Mouse (Mus musculus) forebrain, embryonic 13.5 days (tissue): ENCODE results near the gene Myo16. TPM values are rescaled to one million over a fixed set of nuclear protein-coding genes. Genes with fewer than 3 reads are reported as not detected.
A peak's percentile ranks its signal among the peaks of the same experiment; 100 is the strongest.

Experiments used
- ATAC-seq: fragments of 200-750 bp; cut with Nextera tagmentation; 2 replicates; pipeline ENCODE4 v1.8.0; 2017
- H3K27ac ChIP-seq: fragments of 300-500 bp; sonication (generic); 2 replicates; pipeline ENCODE4 v1.5.1; 2015; ENCODE audit warnings: inconsistent platforms, mild to moderate bottlenecking, moderate library complexity
- H3K27me3 ChIP-seq: fragments of 300-500 bp; sonication (generic); 2 replicates; pipeline ENCODE4 v1.6.1; 2015; ENCODE audit warnings: mild to moderate bottlenecking, inconsistent platforms
- H3K36me3 ChIP-seq: fragments of 300-500 bp; sonication (generic); 2 replicates; pipeline ENCODE4 v1.6.1; 2015; ENCODE audit warnings: mild to moderate bottlenecking, inconsistent platforms; ENCODE audit not compliant: poor library complexity, severe bottlenecking
- H3K4me1 ChIP-seq: fragments of 300-500 bp; sonication (generic); 2 replicates; pipeline ENCODE4 v1.6.1; 2015; ENCODE audit warnings: inconsistent platforms
- H3K4me2 ChIP-seq: fragments of 300-500 bp; sonication (generic); 2 replicates; pipeline ENCODE4 v1.6.1; 2015; ENCODE audit warnings: inconsistent platforms, mild to moderate bottlenecking, moderate library complexity
- H3K4me3 ChIP-seq: fragments of 300-500 bp; sonication (generic); 2 replicates; pipeline ENCODE4 v1.5.1; 2015; ENCODE audit warnings: mild to moderate bottlenecking, inconsistent platforms
- H3K9ac ChIP-seq: fragments of 300-500 bp; sonication (generic); 2 replicates; pipeline ENCODE4 v1.6.1; 2015; ENCODE audit warnings: mild to moderate bottlenecking, inconsistent platforms
- H3K9me3 ChIP-seq: fragments of 300-500 bp; sonication (generic); replicated peaks from 2 replicates; pipeline ENCODE4 v1.6.1; 2016; ENCODE audit warnings: inconsistent platforms
- WGBS: fragments of 180-500 bp; shearing (Covaris S2); methylation state at CpG from one replicate; pipeline ENCODE4 v1.1.7; 2015; 5-methylcytosine and 5-hydroxymethylcytosine counted together
- polyA plus RNA-seq: library from polyadenylated mRNA; unstranded; fragments of >200 nt; fragmentation: Nextera tagmentation; extraction: Ambion mirVana; gene quantifications from 2 replicates; pipeline ENCODE4 v1.2.1, GENCODE M21; 2015

Myo16 gene
- polyA plus RNA-seq, 1 experiment from 2014 or later, result 2.0 TPM

GRCm38 (mm10) chr8:10312316-10312715 lies 158.6 kb downstream of the Myo16 start:
- H3K27me3 ChIP-seq, result no peaks in the 10 kb centered on the region
- ATAC-seq, result no peak
- H3K4me3 ChIP-seq, result no peak overlapping the region
- H3K9me3 ChIP-seq, result no peaks in the 10 kb centered on the region
- no peaks in the 10 kb centered on the region for H3K36me3 ChIP-seq
- H3K27ac ChIP-seq, result no peak overlapping the region
- H3K4me2 ChIP-seq, result no peak overlapping the region
- no peaks in the 10 kb centered on the region for H3K4me1 ChIP-seq
- WGBS, result 81% methylated on average over 10 of the region's 10 CpGs
- no peak overlapping the region for H3K9ac ChIP-seq

GRCm38 (mm10) chr8:10316201-10316600 lies 162.5 kb downstream of the Myo16 start:
- Histone ChIP-seq H3K36me3 (no peaks in the 10 kb centered on the region), H3K4me2 (no peak overlapping the region), H3K9ac (no peak overlapping the region), H3K4me3 (no peak overlapping the region), H3K27me3 (no peaks in the 10 kb centered on the region), H3K4me1 (no peaks in the 10 kb centered on the region), H3K27ac (no peak overlapping the region), H3K9me3 (no peaks in the 10 kb centered on the region)
- peak; percentile 68; the same call in 1 of the 2 replicates for ATAC-seq
- 48% methylated on average over 5 of the region's 5 CpGs for WGBS

- H3K4me1 ChIP-seq, result no peaks in the 10 kb centered on the region
- no peaks in the 10 kb centered on the region for H3K9me3 ChIP-seq
- no peaks in the 10 kb centered on the region for H3K36me3 ChIP-seq
- H3K4me3 ChIP-seq, result no peak overlapping the region
- no peak overlapping the region for H3K9ac ChIP-seq
- no peak overlapping the region for H3K4me2 ChIP-seq
- no peaks in the 10 kb centered on the region for H3K27me3 ChIP-seq
- peak; percentile 24; the same call in 1 of the 2 replicates for ATAC-seq
- WGBS, result 76% methylated on average over 7 of the region's 7 CpGs
- no peak overlapping the region for H3K27ac ChIP-seq
Measured at GRCm38 (mm10) chr8:10318103-10318502, 164.4 kb downstream of the Myo16 start.

GRCm38 (mm10) chr8:10350451-10350850 lies 196.7 kb downstream of the Myo16 start:
- H3K36me3 ChIP-seq, result no peaks in the 10 kb centered on the region

GRCm38 (mm10) chr8:10358711-10359110 lies 205.0 kb downstream of the Myo16 start:
- H3K9me3 ChIP-seq, result no peaks in the 10 kb centered on the region; the same call in 1 of the 2 replicates
- H3K36me3 ChIP-seq, result no peaks in the 10 kb centered on the region; the same call in 1 of the 2 replicates
- H3K4me2 ChIP-seq, result no peak overlapping the region
- H3K27ac ChIP-seq, result no peak overlapping the region
- H3K4me1 ChIP-seq, result peaks cover 12% of the 10 kb centered on the region
- H3K27me3 ChIP-seq, result no peaks in the 10 kb centered on the region
- ATAC-seq, result no peak
- 82% methylated on average over 4 of the region's 4 CpGs for WGBS
- no peak overlapping the region for H3K4me3 ChIP-seq
- H3K9ac ChIP-seq, result no peak overlapping the region

More at GRCm38 (mm10) chr8:10350451-10350850, 196.7 kb downstream of the Myo16 start:
- ATAC-seq, result no peak
- H3K9ac ChIP-seq, result no peak overlapping the region
- H3K9me3 ChIP-seq, result no peaks in the 10 kb centered on the region
- 91% methylated on average over 1 of the region's 1 CpGs for WGBS
- H3K27ac ChIP-seq, result no peak overlapping the region
- H3K27me3 ChIP-seq, result 0 out of 2 replicates have a peak, but pooled peaks cover 2% of the 10 kb centered on the region
- H3K4me2 ChIP-seq, result no peak overlapping the region
- no peak overlapping the region for H3K4me3 ChIP-seq
- H3K4me1 ChIP-seq, result no peaks in the 10 kb centered on the region

- Histone ChIP-seq H3K27me3 (no peaks in the 10 kb centered on the region), H3K4me2 (no peak overlapping the region), H3K9me3 (no peaks in the 10 kb centered on the region), H3K36me3 (no peaks in the 10 kb centered on the region; the same call in 1 of the 2 replicates), H3K9ac (no peak overlapping the region), H3K27ac (no peak overlapping the region), H3K4me3 (no peak overlapping the region), H3K4me1 (peaks cover 12% of the 10 kb centered on the region)
- WGBS, result 91% methylated on average over 2 of the region's 2 CpGs
- no peak for ATAC-seq
Measured at GRCm38 (mm10) chr8:10362949-10363348, 209.2 kb downstream of the Myo16 start.

GRCm38 (mm10) chr8:10363654-10364406 lies 210.1 kb downstream of the Myo16 start:
- Histone ChIP-seq H3K27me3 (no peaks in the 10 kb centered on the region), H3K9ac (no peak overlapping the region), H3K9me3 (no peaks in the 10 kb centered on the region), H3K4me2 (no peak overlapping the region), H3K36me3 (no peaks in the 10 kb centered on the region), H3K27ac (peak overlapping the region; percentile 7; the same call in 1 of the 2 replicates), H3K4me3 (no peak overlapping the region), H3K4me1 (peaks cover 12% of the 10 kb centered on the region)
- WGBS, result 66% methylated on average over 13 of the region's 13 CpGs
- ATAC-seq, result no peak

- ATAC-seq, result no peak
- no peak overlapping the region for H3K4me2 ChIP-seq
- WGBS, result 95% methylated on average over 9 of the region's 9 CpGs
- no peak overlapping the region for H3K4me3 ChIP-seq
- H3K9me3 ChIP-seq, result no peaks in the 10 kb centered on the region
- H3K27ac ChIP-seq, result no peak overlapping the region
- no peak overlapping the region for H3K9ac ChIP-seq
- no peaks in the 10 kb centered on the region for H3K27me3 ChIP-seq
- H3K36me3 ChIP-seq, result no peaks in the 10 kb centered on the region
- H3K4me1 ChIP-seq, result peaks cover 9% of the 10 kb centered on the region
Measured at GRCm38 (mm10) chr8:10366141-10366540, 212.4 kb downstream of the Myo16 start.

GRCm38 (mm10) chr8:10372571-10372970 lies 218.9 kb downstream of the Myo16 start:
- WGBS, result 81% methylated on average over 2 of the region's 2 CpGs
- H3K4me3 ChIP-seq, result no peak overlapping the region
- no peaks in the 10 kb centered on the region for H3K27me3 ChIP-seq
- ATAC-seq, result no peak
- H3K4me1 ChIP-seq, result no peaks in the 10 kb centered on the region
- H3K9ac ChIP-seq, result no peak overlapping the region
- H3K27ac ChIP-seq, result no peak overlapping the region
- H3K9me3 ChIP-seq, result no peaks in the 10 kb centered on the region
- no peaks in the 10 kb centered on the region for H3K36me3 ChIP-seq
- no peak overlapping the region for H3K4me2 ChIP-seq

GRCm38 (mm10) chr8:10387143-10387542 lies 233.4 kb downstream of the Myo16 start:
- H3K27me3 ChIP-seq, result no peaks in the 10 kb centered on the region
- H3K4me1 ChIP-seq, result peaks cover 22% of the 10 kb centered on the region
- no peak overlapping the region for H3K9ac ChIP-seq
- ATAC-seq, result no peak
- no peaks in the 10 kb centered on the region for H3K36me3 ChIP-seq
- no peak overlapping the region for H3K4me2 ChIP-seq
- H3K9me3 ChIP-seq, result no peaks in the 10 kb centered on the region
- no peak overlapping the region for H3K4me3 ChIP-seq
- 82% methylated on average over 1 of the region's 1 CpGs for WGBS
- no peak overlapping the region for H3K27ac ChIP-seq

GRCm38 (mm10) chr8:10391096-10391683 lies 237.5 kb downstream of the Myo16 start:
- Histone ChIP-seq H3K9me3 (no peaks in the 10 kb centered on the region), H3K9ac (no peak overlapping the region), H3K4me1 (peaks cover 44% of the 10 kb centered on the region), H3K4me3 (no peak overlapping the region), H3K36me3 (no peaks in the 10 kb centered on the region), H3K27ac (peak overlapping the region; percentile 59; the same call in 1 of the 2 replicates), H3K4me2 (no peak overlapping the region), H3K27me3 (no peaks in the 10 kb centered on the region)
- WGBS, result 10% methylated on average over 7 of the region's 7 CpGs
- peak; percentile 79 for ATAC-seq

- Histone ChIP-seq H3K4me3 (no peak overlapping the region), H3K27ac (peak overlapping the region; percentile 62), H3K4me2 (no peak overlapping the region), H3K4me1 (peaks cover 44% of the 10 kb centered on the region), H3K9me3 (no peaks in the 10 kb centered on the region), H3K36me3 (no peaks in the 10 kb centered on the region), H3K27me3 (no peaks in the 10 kb centered on the region), H3K9ac (no peak overlapping the region)
- WGBS, result 24% methylated on average over 6 of the region's 6 CpGs
- 0 out of 2 replicates have a peak, but pooled peaks have one; percentile 41 for ATAC-seq
Measured at GRCm38 (mm10) chr8:10391913-10392312, 238.2 kb downstream of the Myo16 start.
